Mouse (Mus musculus): Measurements from ENCODE around the gene Iqgap2. TPM values are rescaled to one million over a fixed set of nuclear protein-coding genes. Genes with fewer than 3 reads are reported as not detected.

Gene Iqgap2
- polyA plus RNA-seq, 1 experiment = 15.5 TPM

GRCm38 (mm10) chr13:95822918-95823317 is 68.8 kb downstream of the Iqgap2 start:
- TF ChIP-seq CTCF (IDR thresholded peaks at IDR 0.05; ENCODE audit: control insufficient read depth, insufficient read depth, low read length) = no peak
- no peak for TF ChIP-seq POLR2A (IDR thresholded peaks at IDR 0.05; ENCODE audit: borderline replicate concordance, control insufficient read depth, low read depth, low read length)
- Histone ChIP-seq H3K27ac (ENCODE audit: control insufficient read depth, insufficient read depth, low read depth, low read length, poor library complexity) (no peak overlapping the region), H3K4me1 (ENCODE audit: control insufficient read depth, insufficient read depth, low read length) (no peaks in the 10 kb centered on the region), H3K4me3 (replicated peaks; ENCODE audit: control insufficient read depth, low read depth, low read length) (no peak overlapping the region)
- 88% methylated on average over 6 of the region's 6 CpGs for WGBS

GRCm38 (mm10) chr13:95820071-95820470 is 71.7 kb downstream of the Iqgap2 start:
- 91% methylated on average over 9 of the region's 9 CpGs for WGBS
- Histone ChIP-seq H3K4me3 (replicated peaks; ENCODE audit: control insufficient read depth, low read depth, low read length) (no peak overlapping the region), H3K27ac (ENCODE audit: control insufficient read depth, insufficient read depth, low read depth, low read length, poor library complexity) (no peak overlapping the region), H3K4me1 (ENCODE audit: control insufficient read depth, insufficient read depth, low read length) (no peaks in the 10 kb centered on the region)
- TF ChIP-seq CTCF (IDR thresholded peaks at IDR 0.05; ENCODE audit: control insufficient read depth, insufficient read depth, low read length) (no peak), POLR2A (IDR thresholded peaks at IDR 0.05; ENCODE audit: borderline replicate concordance, control insufficient read depth, low read depth, low read length) (no peak)

- H3K4me1 ChIP-seq (ENCODE audit: control insufficient read depth, insufficient read depth, low read length) = no peaks in the 10 kb centered on the region
- no peak overlapping the region for H3K4me3 ChIP-seq (replicated peaks; ENCODE audit: control insufficient read depth, low read depth, low read length)
- WGBS = 85% methylated on average over 4 of the region's 4 CpGs
- H3K27ac ChIP-seq (ENCODE audit: control insufficient read depth, insufficient read depth, low read depth, low read length, poor library complexity) = no peak overlapping the region
- no peak for TF ChIP-seq CTCF (IDR thresholded peaks at IDR 0.05; ENCODE audit: control insufficient read depth, insufficient read depth, low read length)
- TF ChIP-seq POLR2A (IDR thresholded peaks at IDR 0.05; ENCODE audit: borderline replicate concordance, control insufficient read depth, low read depth, low read length) = no peak
Observed at GRCm38 (mm10) chr13:95818941-95819340, 72.8 kb downstream of the Iqgap2 start.

- TF ChIP-seq CTCF (IDR thresholded peaks at IDR 0.05; ENCODE audit: control insufficient read depth, insufficient read depth, low read length) (no peak), POLR2A (IDR thresholded peaks at IDR 0.05; ENCODE audit: borderline replicate concordance, control insufficient read depth, low read depth, low read length) (no peak)
- Histone ChIP-seq H3K4me1 (ENCODE audit: control insufficient read depth, insufficient read depth, low read length) (peaks cover 1% of the 10 kb centered on the region), H3K4me3 (replicated peaks; ENCODE audit: control insufficient read depth, low read depth, low read length) (no peak overlapping the region), H3K27ac (ENCODE audit: control insufficient read depth, insufficient read depth, low read depth, low read length, poor library complexity) (no peak overlapping the region)
- WGBS = 45% methylated on average over 3 of the region's 3 CpGs
Observed at GRCm38 (mm10) chr13:95813643-95814042, 78.1 kb downstream of the Iqgap2 start.

- H3K4me3 ChIP-seq (replicated peaks; ENCODE audit: control insufficient read depth, low read depth, low read length) = no peak overlapping the region
- no peak overlapping the region for H3K27ac ChIP-seq (ENCODE audit: control insufficient read depth, insufficient read depth, low read depth, low read length, poor library complexity)
- no peak for TF ChIP-seq CTCF (IDR thresholded peaks at IDR 0.05; ENCODE audit: control insufficient read depth, insufficient read depth, low read length)
- no peak for TF ChIP-seq POLR2A (IDR thresholded peaks at IDR 0.05; ENCODE audit: borderline replicate concordance, control insufficient read depth, low read depth, low read length)
- peaks cover 1% of the 10 kb centered on the region for H3K4me1 ChIP-seq (ENCODE audit: control insufficient read depth, insufficient read depth, low read length)
- 77% methylated on average over 2 of the region's 2 CpGs for WGBS
Observed at GRCm38 (mm10) chr13:95810796-95811195, 80.9 kb downstream of the Iqgap2 start.

GRCm38 (mm10) chr13:95807106-95807750 is 84.5 kb downstream of the Iqgap2 start:
- H3K27ac ChIP-seq (ENCODE audit: control insufficient read depth, insufficient read depth, low read depth, low read length, poor library complexity) = no peak overlapping the region
- H3K4me3 ChIP-seq (replicated peaks; ENCODE audit: control insufficient read depth, low read depth, low read length) = no peak overlapping the region
- H3K4me1 ChIP-seq (ENCODE audit: control insufficient read depth, insufficient read depth, low read length) = peaks cover 1% of the 10 kb centered on the region
- TF ChIP-seq CTCF (IDR thresholded peaks at IDR 0.05; ENCODE audit: control insufficient read depth, insufficient read depth, low read length) = no peak
- TF ChIP-seq POLR2A (IDR thresholded peaks at IDR 0.05; ENCODE audit: borderline replicate concordance, control insufficient read depth, low read depth, low read length) = no peak
- 80% methylated on average over 5 of the region's 5 CpGs for WGBS

- Histone ChIP-seq H3K27ac (ENCODE audit: control insufficient read depth, insufficient read depth, low read depth, low read length, poor library complexity) (no peak overlapping the region), H3K4me1 (ENCODE audit: control insufficient read depth, insufficient read depth, low read length) (no peaks in the 10 kb centered on the region; the same call in 1 of the 2 replicates), H3K4me3 (replicated peaks; ENCODE audit: control insufficient read depth, low read depth, low read length) (no peak overlapping the region)
- TF ChIP-seq CTCF (IDR thresholded peaks at IDR 0.05; ENCODE audit: control insufficient read depth, insufficient read depth, low read length) (no peak), POLR2A (IDR thresholded peaks at IDR 0.05; ENCODE audit: borderline replicate concordance, control insufficient read depth, low read depth, low read length) (no peak)
- WGBS = 80% methylated on average over 13 of the region's 13 CpGs
Observed at GRCm38 (mm10) chr13:95805469-95806166, 86.1 kb downstream of the Iqgap2 start.

- 72% methylated on average over 6 of the region's 6 CpGs for WGBS
- TF ChIP-seq CTCF (IDR thresholded peaks at IDR 0.05; ENCODE audit: control insufficient read depth, insufficient read depth, low read length) (no peak), POLR2A (IDR thresholded peaks at IDR 0.05; ENCODE audit: borderline replicate concordance, control insufficient read depth, low read depth, low read length) (no peak)
- Histone ChIP-seq H3K4me3 (replicated peaks; ENCODE audit: control insufficient read depth, low read depth, low read length) (no peak overlapping the region), H3K27ac (ENCODE audit: control insufficient read depth, insufficient read depth, low read depth, low read length, poor library complexity) (no peak overlapping the region), H3K4me1 (ENCODE audit: control insufficient read depth, insufficient read depth, low read length) (no peaks in the 10 kb centered on the region; the same call in 1 of the 2 replicates)
Observed at GRCm38 (mm10) chr13:95804113-95804512, 87.6 kb downstream of the Iqgap2 start.

Data from bone marrow, adult 2 months (tissue).